ENCODE assay signal across 8 mouse cellular contexts in the genomic region with DNA sequence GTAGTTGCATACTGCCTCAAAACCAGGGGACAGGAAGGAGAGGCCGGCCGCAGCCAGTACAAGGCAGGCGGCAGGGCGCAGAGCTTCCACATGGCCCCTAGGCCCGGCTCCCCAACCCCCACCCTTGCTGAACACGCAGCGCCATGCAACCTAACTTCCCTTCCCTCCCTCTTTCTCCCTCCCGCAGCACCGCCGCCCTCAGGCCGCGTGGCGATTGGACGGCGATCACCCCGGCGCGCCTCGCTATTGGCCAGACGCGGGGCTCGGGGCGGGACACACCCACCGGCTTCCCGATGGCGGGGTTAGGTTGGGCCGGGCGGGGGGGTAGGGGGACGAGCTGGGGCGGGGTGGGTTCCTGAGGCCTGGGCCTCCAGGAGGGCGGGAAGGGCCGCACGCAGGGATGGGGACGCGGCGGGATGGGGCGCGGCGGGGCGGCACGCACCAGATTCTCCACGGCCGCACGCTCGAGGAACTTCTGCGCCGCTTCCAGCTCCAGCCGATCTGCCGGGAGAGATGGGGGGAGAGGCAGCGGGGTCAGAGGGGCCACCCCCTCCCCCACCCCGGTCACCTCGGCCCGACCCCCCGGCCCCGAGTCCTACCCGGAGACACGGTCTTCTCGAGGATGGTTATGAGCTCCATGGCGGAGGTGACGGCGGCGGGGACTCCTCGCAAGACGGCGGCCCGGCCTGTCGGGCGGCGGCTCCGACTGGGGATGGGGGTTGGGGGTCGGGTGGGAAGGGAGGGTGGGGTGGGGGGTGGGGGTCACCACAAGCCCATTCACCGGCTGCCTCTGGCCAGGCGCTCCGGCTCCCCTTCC. TPM values are rescaled to one million over a fixed set of nuclear protein-coding genes. Genes with fewer than 3 reads are reported as not detected.
DNase-seq lines count a peak whose midpoint lies in the region; ATAC-seq and TF ChIP-seq lines count a peak whose summit lies in the region.

No protein-coding gene starts in this region.

- peak overlapping the region; percentile 90 for H3K9ac ChIP-seq in hindbrain, embryonic 14.5 days

- H3K36me3 ChIP-seq in hindbrain, embryonic 14.5 days (replicated peaks; ENCODE audit: control insufficient read depth, insufficient read depth), result peaks cover 40% of the 10 kb centered on the region

- H3K4me2 ChIP-seq in hindbrain, embryonic 14.5 days (replicated peaks), result peak overlapping the region; percentile 61

- no peak for TF ChIP-seq CTCF in Patski (IDR thresholded peaks at IDR 0.05)

- no peaks in the 10 kb centered on the region for H3K9me3 ChIP-seq in hindbrain, embryonic 14.5 days (ENCODE audit: control insufficient read depth, low read length)

- peak overlapping the region; percentile 97 for H3K27ac ChIP-seq in hindbrain, embryonic 14.5 days

- H3K27me3 ChIP-seq in Patski, result no peaks in the 10 kb centered on the region
- no peaks in the 10 kb centered on the region for H3K27me3 ChIP-seq in hindbrain, embryonic 14.5 days (ENCODE audit: control insufficient read depth, insufficient read depth, low read length)

- in situ Hi-C loops in Patski (cut with MboI; ENCODE audit: low pct_unique_long_range_greater_than_20kb), result no loop called here

- ATAC-seq in Patski, result peak; percentile 48
- ATAC-seq in hindbrain, embryonic 14.5 days (ENCODE audit: low FRiP score), result peak; percentile 78

- peaks cover 15% of the 10 kb centered on the region for H3K4me1 ChIP-seq in hindbrain, embryonic 14.5 days (replicated peaks; ENCODE audit: control insufficient read depth, insufficient read depth, low read length)

- CTCF ChIA-PET in Patski (lab: Charles Lee), result no interaction called here

- POLR2A ChIA-PET in Patski (lab: Charles Lee), result interaction anchor here (0.7 kb wide), 1 partner anchor 23 kb away, joined by 3 read pairs; no protein-coding TSS in a partner anchor

- DNase-seq in Patski (ENCODE audit: low read depth, low spot score), result peak; percentile 67
- peak; percentile 98 to 99 for DNase-seq in cerebellum, postnatal 14 days
- peak; percentile 89 to 94 for DNase-seq in frontal cortex, postnatal 25 days (ENCODE audit: low spot score in 2 of 2)
- DNase-seq in hindbrain, embryonic 14.5 days (ENCODE audit: low spot score), result peak; percentile 86
- peak; percentile 97 for DNase-seq in layer of hippocampus, postnatal 36 days
- peak; percentile 97 for DNase-seq in lung, postnatal 36 days
- peak; percentile 98 for DNase-seq in retina, postnatal 1 day
- peak; percentile 91 to 97 for DNase-seq in urinary bladder, adult 18-20 months (ENCODE audit: low spot score in 2 of 2)

- peak overlapping the region; percentile 96 for H3K4me3 ChIP-seq in hindbrain, embryonic 14.5 days (replicated peaks; ENCODE audit: low read length)

- WGBS in hindbrain, embryonic 14.5 days, result under 1% methylated on average over 60 of the region's 74 CpGs

RNA-seq across cellular contexts. Expression of gene Kpnb1, which starts 0.5 kb away (rescaled TPM):
- polyA plus RNA-seq in Patski (2021), result 187 TPM
- 35.3 and 44.2 TPM in 2 replicates for polyA plus RNA-seq in hindbrain, embryonic 14.5 days (2014; fragmentation: Nextera tagmentation; extraction: Ambion mirVana)
- total RNA-seq in layer of hippocampus, postnatal 36 days (2021), result 100 to 1,000 TPM; 128 to 132 TPM

RNA-seq across cellular contexts. Expression of gene Tbkbp1, which starts 35.9 kb away (rescaled TPM):
- 2.8 TPM for polyA plus RNA-seq in Patski (2021)
- 9.3 and 10.8 TPM in 2 replicates for polyA plus RNA-seq in hindbrain, embryonic 14.5 days (2014; fragmentation: Nextera tagmentation; extraction: Ambion mirVana)
- total RNA-seq in layer of hippocampus, postnatal 36 days (2021), result 10 to 100 TPM; 83.8 to 94.3 TPM

Comparison
In these comparisons a context has a peak if more than half of its experiments do, and no peak if none do; other contexts are left out.
1. Peak in every context shown above with its lines: DNase-seq, ATAC-seq, H3K4me3 ChIP-seq and H3K27ac ChIP-seq.